8 mouse cellular contexts compared by ENCODE assay signal in the genomic region with DNA sequence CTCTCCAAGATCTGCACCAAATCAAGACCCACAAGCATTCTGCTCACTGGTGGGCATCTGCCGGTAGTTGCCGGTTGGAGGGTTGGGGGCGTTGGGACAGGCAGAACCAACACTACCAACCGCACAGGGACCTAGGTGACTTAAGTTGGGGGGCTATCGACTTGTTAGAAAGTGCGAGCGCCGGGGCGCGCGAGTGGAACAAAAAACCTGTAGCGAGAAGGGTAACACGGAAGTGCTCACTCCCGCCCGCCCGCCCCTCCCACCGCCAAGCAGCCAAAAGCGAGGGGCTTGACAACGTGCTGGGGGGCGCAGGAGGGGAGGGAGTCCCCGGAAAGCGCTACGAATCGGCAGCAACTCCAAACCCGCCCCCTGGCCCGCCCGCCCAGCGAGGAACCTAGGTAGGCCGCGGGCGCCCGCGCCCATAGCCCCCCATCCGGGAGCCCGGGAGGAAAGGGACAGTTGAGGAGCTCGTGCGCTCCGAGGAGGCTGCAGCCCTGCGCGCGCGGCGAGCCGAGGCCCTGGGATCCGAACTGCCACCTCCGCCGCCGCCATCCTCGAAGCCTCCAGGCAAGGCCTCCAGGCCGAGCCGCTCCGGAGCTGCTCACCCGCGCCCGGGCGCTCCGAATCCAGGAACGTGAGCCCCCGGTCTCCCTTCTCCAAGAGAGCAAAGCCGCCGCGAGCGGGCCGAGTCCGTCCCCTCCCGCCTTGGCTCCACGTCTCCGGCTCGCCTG. TPM values are rescaled to one million over a fixed set of nuclear protein-coding genes. Genes with fewer than 3 reads are reported as not detected.
DNase-seq lines count a peak whose midpoint lies in the region; ATAC-seq and TF ChIP-seq lines count a peak whose summit lies in the region.

No protein-coding gene starts in this region.

- no peaks in the 10 kb centered on the region for H3K27me3 ChIP-seq in heart, embryonic 11.5 days (ENCODE audit: control insufficient read depth, insufficient read depth, low read length)
- no peaks in the 10 kb centered on the region for H3K27me3 ChIP-seq in liver, embryonic 13.5 days
- H3K27me3 ChIP-seq in small intestine, adult 2 months (ENCODE audit: control insufficient read depth, insufficient read depth, low read length), result no peaks in the 10 kb centered on the region

- WGBS in heart, embryonic 11.5 days (ENCODE audit: insufficient replicate concordance), result under 1% methylated on average over 56 of the region's 69 CpGs
- WGBS in liver, embryonic 13.5 days (ENCODE audit: insufficient replicate concordance), result under 1% methylated on average over 64 of the region's 69 CpGs
- WGBS in small intestine, adult 2 months, result under 1% methylated on average over 66 of the region's 69 CpGs

- no peak for TF ChIP-seq POLR2A in cortical plate, adult 2 months (IDR thresholded peaks at IDR 0.05; ENCODE audit: extremely low read depth, insufficient read depth, low read length)
- TF ChIP-seq POLR2A in small intestine, adult 2 months (IDR thresholded peaks at IDR 0.05; ENCODE audit: low read depth, low read length), result no peak; the same call in 1 of the 2 replicates

- intact Hi-C loops in heart, postnatal 36 days (cut with DNase I), result loop anchor here (5.0 kb wide), 1 partner anchor 81 kb away; the partner anchor contains the start of gene Got2

- H3K27ac ChIP-seq in heart, embryonic 11.5 days (ENCODE audit: low read depth, low read length), result peak overlapping the region; percentile 98
- no peak overlapping the region for H3K27ac ChIP-seq in cortical plate, adult 2 months (ENCODE audit: insufficient read depth, low read length)
- H3K27ac ChIP-seq in liver, embryonic 13.5 days, result peak overlapping the region; percentile 89
- H3K27ac ChIP-seq in small intestine, adult 2 months (ENCODE audit: insufficient read depth, low read depth, low read length), result peak overlapping the region; percentile 38

- peak overlapping the region; percentile 97 for H3K4me2 ChIP-seq in heart, embryonic 11.5 days
- peak overlapping the region; percentile 95 for H3K4me2 ChIP-seq in liver, embryonic 13.5 days

- H3K36me3 ChIP-seq in heart, embryonic 11.5 days (ENCODE audit: control insufficient read depth, insufficient read depth, low read length), result no peaks in the 10 kb centered on the region
- H3K36me3 ChIP-seq in liver, embryonic 13.5 days, result peaks cover 26% of the 10 kb centered on the region
- H3K36me3 ChIP-seq in small intestine, adult 2 months (ENCODE audit: control insufficient read depth, insufficient read depth, low read length), result no peaks in the 10 kb centered on the region

- H3K4me1 ChIP-seq in heart, embryonic 11.5 days (ENCODE audit: control insufficient read depth, insufficient read depth, low read length), result peaks cover 21% of the 10 kb centered on the region
- H3K4me1 ChIP-seq in cortical plate, adult 2 months (ENCODE audit: control insufficient read depth, insufficient read depth, low read length), result peaks cover 6% of the 10 kb centered on the region; the same call in 1 of the 2 replicates
- peaks cover 66% of the 10 kb centered on the region for H3K4me1 ChIP-seq in liver, embryonic 13.5 days (replicated peaks)
- H3K4me1 ChIP-seq in small intestine, adult 2 months (ENCODE audit: control insufficient read depth, insufficient read depth, insufficient read length, low read length), result peaks cover 8% of the 10 kb centered on the region

- DNase-seq in heart, postnatal 36 days, result no peak
- DNase-seq in ES-CJ7 (ENCODE audit: low read depth, low spot score), result peak; percentile 64
- peak; percentile 13 for DNase-seq in heart, postnatal 4 days
- DNase-seq in liver, embryonic 13.5 days, result peak; percentile 39

- no peaks in the 10 kb centered on the region for H3K9me3 ChIP-seq in heart, embryonic 11.5 days (replicated peaks; ENCODE audit: control insufficient read depth, low read length)
- no peaks in the 10 kb centered on the region for H3K9me3 ChIP-seq in liver, embryonic 13.5 days (replicated peaks)

- no peak for TF ChIP-seq CTCF in cortical plate, adult 2 months (IDR thresholded peaks at IDR 0.05; ENCODE audit: extremely low read depth, insufficient read depth, low read length)
- no peak for TF ChIP-seq CTCF in small intestine, adult 2 months (IDR thresholded peaks at IDR 0.05; ENCODE audit: extremely low read depth, insufficient read length, insufficient replicate concordance, low read depth, low read length)

- H3K9ac ChIP-seq in heart, embryonic 11.5 days (ENCODE audit: low read depth, low read length), result peak overlapping the region; percentile 100
- H3K9ac ChIP-seq in liver, embryonic 13.5 days, result peak overlapping the region; percentile 97

- H3K4me3 ChIP-seq in heart, embryonic 11.5 days (ENCODE audit: low read depth, low read length), result peak overlapping the region; percentile 100
- peak overlapping the region; percentile 63 for H3K4me3 ChIP-seq in cortical plate, adult 2 months (ENCODE audit: insufficient read depth, low read length)
- peak overlapping the region; percentile 99 for H3K4me3 ChIP-seq in liver, embryonic 13.5 days (replicated peaks)
- H3K4me3 ChIP-seq in small intestine, adult 2 months (ENCODE audit: low read depth, low read length), result peak overlapping the region; percentile 83

- ATAC-seq in heart, embryonic 11.5 days (replicated peaks; ENCODE audit: insufficient number of reproducible peaks, low FRiP score, low TSS enrichment), result peak; percentile 2; the same call in 1 of the 2 replicates
- no peak for ATAC-seq in liver, embryonic 13.5 days (ENCODE audit: low read depth)
- ATAC-seq in megakaryocyte-erythroid progenitor cell, adult 5-6 weeks (replicated peaks; ENCODE audit: low FRiP score, low TSS enrichment, poor library complexity, severe bottlenecking), result no peak

RNA-seq across cellular contexts. Expression of gene Cnot1, which starts 0.6 kb away (rescaled TPM):
- 72.8 and 94.6 TPM in 2 replicates for polyA plus RNA-seq in heart, embryonic 11.5 days (2014; fragmentation: Nextera tagmentation; extraction: Ambion mirVana)
- 100 to 1,000 TPM; 119 to 124 TPM for total RNA-seq in heart, postnatal 36 days (2021)
- 51.3 and 54.7 TPM in 2 replicates for polyA plus RNA-seq in cortical plate, adult 2 months (2012; rRNA removed)
- 100 to 1,000 TPM; 152 to 174 TPM for total RNA-seq in heart, postnatal 4 days (2021)
- 24.5 and 30.6 TPM in 2 replicates for polyA plus RNA-seq in liver, embryonic 13.5 days (2015; fragmentation: Nextera tagmentation; extraction: Ambion mirVana)
- polyA plus RNA-seq in small intestine, adult 2 months (2012; rRNA removed), result 38.7 and 63.2 TPM in 2 replicates
- 278 and 316 TPM in 2 replicates for total RNA-seq in megakaryocyte-erythroid progenitor cell, adult 5-6 weeks (2014; fragmentation: Nextera tagmentation)
- 133 and 217 TPM in 2 replicates for total RNA-seq in megakaryocyte-erythroid progenitor cell, adult 5-6 weeks (2017)

RNA-seq across cellular contexts. Expression of gene Sap18b, which starts 18.5 kb away (rescaled TPM):
- polyA plus RNA-seq in heart, embryonic 11.5 days (2014; fragmentation: Nextera tagmentation; extraction: Ambion mirVana), result 337 and 363 TPM in 2 replicates
- 10 to 100 TPM; 87.1 to 90.7 TPM for total RNA-seq in heart, postnatal 36 days (2021)
- polyA plus RNA-seq in cortical plate, adult 2 months (2012; rRNA removed), result 68.0 and 69.6 TPM in 2 replicates
- 100 to 1,000 TPM in 1 of 2 experiments, 10 to 100 TPM in 1; 92.4 to 102 TPM for total RNA-seq in heart, postnatal 4 days (2021)
- 295 and 356 TPM in 2 replicates for polyA plus RNA-seq in liver, embryonic 13.5 days (2015; fragmentation: Nextera tagmentation; extraction: Ambion mirVana)
- 15.5 and 30.4 TPM in 2 replicates for polyA plus RNA-seq in small intestine, adult 2 months (2012; rRNA removed)
- total RNA-seq in megakaryocyte-erythroid progenitor cell, adult 5-6 weeks (2014; fragmentation: Nextera tagmentation), result 91.4 and 188 TPM in 2 replicates
- total RNA-seq in megakaryocyte-erythroid progenitor cell, adult 5-6 weeks (2017), result 427 and 618 TPM in 2 replicates

RNA-seq across cellular contexts. Expression of gene Slc38a7, which starts 46.7 kb away (rescaled TPM):
- polyA plus RNA-seq in heart, embryonic 11.5 days (2014; fragmentation: Nextera tagmentation; extraction: Ambion mirVana), result 11.8 and 12.4 TPM in 2 replicates
- total RNA-seq in heart, postnatal 36 days (2021), result 10 to 100 TPM; 11.4 to 12.0 TPM
- polyA plus RNA-seq in cortical plate, adult 2 months (2012; rRNA removed), result 29.5 and 30.1 TPM in 2 replicates
- 1 to 10 TPM; 7.5 to 7.9 TPM for total RNA-seq in heart, postnatal 4 days (2021)
- 7.1 and 9.1 TPM in 2 replicates for polyA plus RNA-seq in liver, embryonic 13.5 days (2015; fragmentation: Nextera tagmentation; extraction: Ambion mirVana)
- polyA plus RNA-seq in small intestine, adult 2 months (2012; rRNA removed), result 9.4 and 14.9 TPM in 2 replicates
- total RNA-seq in megakaryocyte-erythroid progenitor cell, adult 5-6 weeks (2014; fragmentation: Nextera tagmentation), result 10.0 and 13.4 TPM in 2 replicates
- 6.2 and 13.1 TPM in 2 replicates for total RNA-seq in megakaryocyte-erythroid progenitor cell, adult 5-6 weeks (2017)

Comparison
In these comparisons a context has a peak if more than half of its experiments do, and no peak if none do; other contexts are left out.
1. DNase-seq: peak in ES-CJ7 (single experiment), heart, postnatal 4 days (single experiment) and liver, embryonic 13.5 days (single experiment); none in heart, postnatal 36 days (0 of 2).
2. Peak in every context shown above with its lines, with median percentiles within 50 percentile points of each other: H3K4me3 ChIP-seq.